Mouse (Mus musculus) layer of hippocampus, adult 11-12 months (tissue): Measurements from ENCODE around the gene Fsd1.
A peak's percentile ranks its signal among the peaks of the same experiment; 100 is the strongest.

Experiments
- DNase-seq: peaks from one replicate; pipeline ENCODE4 v3.0.0; 2022; ENCODE audit warnings: low spot score

The Fsd1 gene

DNA sequence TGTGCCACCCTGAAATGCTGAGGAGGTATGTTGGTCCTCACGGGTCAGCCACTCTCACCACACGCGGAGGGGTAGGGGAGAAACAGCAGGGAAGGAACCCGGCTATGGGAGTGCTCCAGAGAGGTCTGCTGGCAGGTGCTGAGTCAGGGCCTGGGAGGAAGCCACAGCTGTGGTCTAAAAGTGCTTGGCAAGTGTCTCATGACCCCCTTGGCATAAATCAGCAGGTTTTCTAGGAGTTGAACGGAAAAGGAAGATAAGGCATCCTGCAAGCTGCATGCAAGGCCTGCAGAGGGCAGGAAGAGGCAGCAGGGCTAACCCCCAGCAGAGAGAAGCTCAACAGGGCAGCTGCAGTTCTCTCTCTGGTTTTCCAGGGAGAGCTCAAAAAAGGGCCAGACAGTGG, 44.6 kb downstream of the Fsd1 start:
- DNase-seq: no peak

DNA sequence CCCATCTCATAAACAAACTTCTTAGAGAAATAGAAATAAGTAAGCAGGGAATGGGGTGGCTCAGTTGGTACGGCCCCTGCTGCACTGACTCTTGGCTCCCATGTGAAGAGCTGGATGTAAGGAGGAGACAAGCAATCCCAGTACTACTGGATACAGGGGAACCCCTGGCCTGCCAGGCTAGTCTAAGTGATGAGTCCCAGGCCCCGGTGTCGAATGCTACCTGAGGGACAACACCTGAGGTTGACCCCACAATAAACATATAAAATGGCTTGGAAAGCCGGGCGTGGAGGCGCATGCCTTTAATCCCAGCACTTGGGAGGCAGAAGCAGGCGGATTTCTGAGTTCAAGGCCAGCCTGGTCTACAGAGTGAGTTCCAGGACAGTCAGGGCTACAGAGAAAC, 45.1 kb downstream of the Fsd1 start:
- DNase-seq: no peak

- no peak for DNase-seq
Observed at GRCm38 (mm10) chr17:56032127-56032733, 45.9 kb downstream of the Fsd1 start.

- DNase-seq: no peak
Observed at GRCm38 (mm10) chr17:56032831-56033230, 46.5 kb downstream of the Fsd1 start.

DNA sequence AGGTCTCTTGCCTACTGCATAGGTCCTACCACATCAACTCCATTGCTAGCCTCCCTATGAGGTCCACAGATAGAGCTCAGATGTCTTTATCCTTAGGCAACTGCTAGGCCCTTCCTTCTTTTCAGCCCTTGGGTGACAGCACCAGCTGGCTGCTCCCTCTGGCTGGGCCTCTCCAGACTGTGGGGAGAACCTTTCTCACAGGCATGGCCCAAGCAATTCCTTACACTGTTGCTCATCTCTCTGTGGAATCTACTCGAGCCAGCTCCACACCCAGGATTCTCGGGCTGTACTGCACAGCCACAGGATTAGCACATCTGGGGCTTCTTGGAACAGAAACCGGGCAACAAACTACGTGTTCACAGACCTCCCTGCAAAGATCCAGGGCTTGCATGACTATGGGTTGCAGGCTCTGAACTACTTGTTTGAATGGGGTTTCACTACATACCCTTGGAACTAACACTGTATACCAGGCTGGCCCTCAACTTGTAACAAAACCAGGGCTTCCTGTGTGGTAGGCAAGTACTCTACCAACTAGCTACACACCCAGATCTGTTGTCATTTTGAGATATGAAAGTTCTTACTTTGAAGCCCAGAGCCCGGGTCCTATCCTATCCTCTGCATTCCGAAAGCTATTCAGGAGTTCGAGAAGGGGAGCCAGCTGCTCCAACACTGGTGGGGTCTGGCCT, 47.9 kb downstream of the Fsd1 start:
- DNase-seq: no peak

DNA sequence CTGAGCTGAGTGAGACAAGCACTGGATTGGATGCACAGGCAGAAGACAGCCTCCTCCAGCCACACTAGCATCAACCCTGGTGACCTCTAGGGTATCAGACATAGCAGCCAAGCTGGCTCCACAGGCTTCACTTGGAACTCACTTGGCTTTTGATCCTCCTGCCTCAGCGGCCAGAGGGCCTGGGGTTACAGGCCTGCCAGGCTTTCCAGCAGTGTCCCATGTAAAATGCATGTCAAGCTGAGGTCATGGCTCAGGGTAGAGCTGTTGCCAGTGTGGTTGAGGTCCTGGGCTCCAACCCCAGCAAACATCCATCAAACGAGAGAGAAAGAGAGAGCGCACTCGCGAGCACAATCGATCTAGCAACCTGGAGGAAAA, 48.4 kb downstream of the Fsd1 start:
- DNase-seq: no peak

- DNase-seq: no peak
Observed at GRCm38 (mm10) chr17:56035216-56035615, 48.9 kb downstream of the Fsd1 start.

DNA sequence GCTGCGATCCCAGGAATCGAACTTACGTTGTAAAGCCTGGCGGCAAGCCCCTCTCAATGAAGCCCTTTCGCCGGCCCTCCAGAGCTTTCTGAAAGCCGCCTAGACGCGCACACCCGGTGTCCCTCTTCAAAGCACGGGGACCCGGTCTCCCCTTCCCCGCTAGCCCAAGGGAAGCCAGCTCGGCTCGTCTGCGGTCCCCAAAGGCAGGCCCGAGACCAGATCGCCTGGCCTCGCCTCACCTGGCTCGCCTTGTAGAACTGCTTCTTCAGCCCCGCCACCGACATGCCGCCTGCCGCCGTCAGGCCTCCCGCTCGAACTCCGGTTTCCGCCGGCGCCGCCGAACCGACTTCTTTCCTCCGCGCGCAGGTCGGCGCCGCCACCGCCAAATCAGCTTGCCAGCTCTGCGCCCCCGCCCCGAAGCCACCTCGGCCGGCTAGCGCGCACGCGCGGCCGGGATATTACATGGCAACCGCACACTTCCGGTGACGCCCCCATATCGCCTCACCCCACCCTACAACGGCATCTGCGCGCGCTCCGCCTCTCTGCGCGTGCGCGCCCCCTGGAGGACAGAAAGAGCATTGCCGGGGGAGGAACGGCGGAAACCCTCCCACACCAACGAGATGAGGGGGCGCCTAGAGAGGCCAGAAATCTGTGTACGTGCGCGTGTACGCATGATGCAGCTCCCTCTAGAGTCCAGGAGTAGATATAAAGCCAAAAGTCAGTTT, 50.0 kb downstream of the Fsd1 start, which contains the start of gene Sh3gl1:
Sh3gl1 (minus strand) TSS at position 460 of the 725 bp plus-strand sequence.
- DNase-seq: peak; percentile 99

GRCm38 (mm10) chr17:56036901-56037287, 50.6 kb downstream of the Fsd1 start:
- DNase-seq: no peak

- no peak for DNase-seq
Observed at GRCm38 (mm10) chr17:56038583-56039261, 52.4 kb downstream of the Fsd1 start.

DNA sequence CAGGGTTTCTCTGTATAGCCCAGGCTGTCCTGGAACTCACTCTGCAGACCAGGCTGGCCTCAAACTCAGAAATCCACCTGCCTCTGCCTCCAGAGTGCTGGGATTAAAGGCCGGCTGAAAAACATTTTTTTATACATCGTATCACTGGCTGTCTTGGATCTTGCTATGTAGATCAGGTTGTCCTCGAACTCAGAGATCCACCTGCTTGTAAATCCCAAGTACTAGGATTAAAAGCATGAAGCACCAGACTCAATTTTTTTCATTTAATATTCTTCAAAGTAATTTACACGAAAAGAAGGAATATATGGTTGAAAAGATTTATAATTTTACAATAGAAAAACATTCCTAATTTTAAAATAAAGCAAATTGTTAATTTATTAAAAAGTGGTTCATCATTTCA, 53.0 kb downstream of the Fsd1 start:
- no peak for DNase-seq

GRCm38 (mm10) chr17:56040030-56040856, 53.9 kb downstream of the Fsd1 start, which contains the start of gene Chaf1a:
Gene Chaf1a (plus strand): TSS chr17:56040439.
- peak; percentile 97 for DNase-seq

GRCm38 (mm10) chr17:56040857-56041163, 54.5 kb downstream of the Fsd1 start:
- DNase-seq: no peak
